Mouse (Mus musculus) cerebellum, adult 2 months (tissue): ENCODE data around the gene Paqr5.

ENCODE experiments used
- CTCF ChIP-seq: fragments of 200-500 bp; IDR thresholded peaks from 2 replicates; pipeline ENCODE4 v1.5.1; 2011; ENCODE audit warnings: low read depth, mild to moderate bottlenecking, control low read depth, low read length, moderate library complexity, borderline replicate concordance; ENCODE audit not compliant: insufficient read depth
- POLR2A ChIP-seq: fragments of 200-500 bp; IDR thresholded peaks from 2 replicates; pipeline ENCODE4 v1.6.1; 2011; ENCODE audit warnings: low read length, control low read depth, borderline replicate concordance; ENCODE audit not compliant: insufficient read depth

GRCm38 (mm10) chr9:61945973-61946611, 80.6 kb downstream of the Paqr5 start:
- no peak for TF ChIP-seq CTCF
- no peak for TF ChIP-seq POLR2A
